Comparison of ENCODE assay signal across 20 mouse cellular contexts in the genomic region with DNA sequence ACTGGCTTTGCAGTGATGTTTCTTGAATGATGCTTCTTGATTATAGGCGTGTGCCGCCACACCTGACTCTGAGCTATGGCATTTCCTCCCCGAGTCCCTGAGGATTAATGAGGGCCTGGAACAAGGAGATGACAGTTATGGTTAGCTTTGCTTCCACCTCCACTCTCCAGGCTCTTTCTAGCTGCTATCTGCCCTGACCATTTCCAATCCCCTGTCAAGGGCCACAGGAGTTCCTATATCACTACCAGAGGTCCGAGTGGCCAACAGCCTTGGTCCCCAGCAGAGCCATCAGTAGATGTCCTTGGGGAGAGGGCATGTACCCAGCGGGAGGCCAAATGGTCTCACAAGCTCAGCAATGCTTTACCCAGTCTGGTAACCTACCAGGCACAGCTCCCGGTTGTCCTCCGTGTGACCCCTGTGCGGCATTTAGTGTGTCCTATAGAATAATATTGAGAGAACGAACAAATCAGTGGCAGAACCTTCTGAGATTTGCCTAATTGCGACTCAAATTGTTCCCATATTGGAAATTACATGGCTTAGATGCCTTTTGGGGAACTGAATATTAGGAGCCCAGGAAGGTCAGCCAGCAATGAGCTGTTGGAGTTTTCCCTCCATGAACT.
DNase-seq lines count a peak whose midpoint lies in the region; TF ChIP-seq lines count a peak whose summit lies in the region.
"Had no signal": no experiment of that assay in that cellular context is flagged by ENCODE, and none has a peak within 500 bp of the region (broad histone marks: within the 10 kb centered on the region; RNA-seq: fewer than 3 reads in every experiment).

No protein-coding gene starts in this region.

- peaks cover 42% of the 10 kb centered on the region for H3K4me1 ChIP-seq in bone marrow macrophage, adult 2 months (ENCODE audit: control insufficient read depth, insufficient read depth, low read length)
- H3K4me1 ChIP-seq: forebrain, embryonic 15.5 days; hindbrain, embryonic 15.5 days; midbrain, embryonic 15.5 days; neural tube, embryonic 12.5 days had no signal

- no peak overlapping the region for H3K4me3 ChIP-seq in gastrocnemius, adult 2 months
- H3K4me3 ChIP-seq in bone marrow macrophage, adult 2 months (ENCODE audit: insufficient read depth, low read length), result no peak overlapping the region
- H3K4me3 ChIP-seq: embryonic facial prominence, embryonic 13.5 days; forebrain, embryonic 15.5 days; hindbrain, embryonic 15.5 days; limb, embryonic 13.5 days; liver, embryonic 12.5 days; midbrain, embryonic 15.5 days; neural tube, embryonic 12.5 days had no signal

- DNase-seq in gastrocnemius, adult 2 months, result no peak
- no peak for DNase-seq in gastrocnemius, postnatal 10 days
- DNase-seq in lung, postnatal 25 days (ENCODE audit: low spot score), result peak; percentile 18
- no peak for DNase-seq in lung, postnatal 4 days
- DNase-seq in thymus, postnatal 0 days (ENCODE audit: low spot score), result no peak
- no peak for DNase-seq in urinary bladder, adult 18-20 months (ENCODE audit: low spot score in 2 of 2)
- DNase-seq: B cell, adult 2 months; cerebellum, adult 8-10 months; gastrocnemius, postnatal 14 days; lung, postnatal 14 days; right cerebral cortex, postnatal 14 days had no signal

- TF ChIP-seq CTCF in gastrocnemius, adult 2 months (IDR thresholded peaks at IDR 0.05), result no peak
- no peak for TF ChIP-seq CTCF in bone marrow macrophage, adult 2 months (IDR thresholded peaks at IDR 0.05; ENCODE audit: low read depth, low read length)

- intact Hi-C loops in gastrocnemius, adult 2 months (cut with DNase I), result no loop called here

- H3K27ac ChIP-seq in gastrocnemius, adult 2 months, result peak overlapping the region; percentile 75
- peak overlapping the region; percentile 60; the same call in 1 of the 2 replicates for H3K27ac ChIP-seq in bone marrow macrophage, adult 2 months (ENCODE audit: insufficient read depth, low read depth, low read length)
- H3K27ac ChIP-seq: embryonic facial prominence, embryonic 13.5 days; forebrain, embryonic 15.5 days; hindbrain, embryonic 15.5 days; limb, embryonic 13.5 days; liver, embryonic 12.5 days; midbrain, embryonic 15.5 days; neural tube, embryonic 12.5 days; stomach, postnatal 0 days had no signal

- TF ChIP-seq POLR2A in bone marrow macrophage, adult 2 months (IDR thresholded peaks at IDR 0.05; ENCODE audit: borderline replicate concordance, low read depth, low read length), result no peak
